Mouse (Mus musculus) gastrocnemius, postnatal 25 days (tissue): ENCODE measurements around the gene Tex12. TPM values are rescaled to one million over a fixed set of nuclear protein-coding genes. Genes with fewer than 3 reads are reported as not detected.

Experiments used
- DNase-seq: peaks from one replicate; pipeline ENCODE4 v3.0.0; 2022
- total RNA-seq, 2 experiments: library from RNA; stranded (reverse); gene quantifications; 1 replicate in 1 of 2; 2 replicates in 1 of 2; pipeline ENCODE4 v1.2.3; 2021

Tex12 gene
- total RNA-seq, 2 experiments from 2014 or later = not detected

- DNase-seq = no peak
These were observed 53.6 kb downstream of the Tex12 start for GRCm38 (mm10) chr9:50507570-50507969.

Other genes starting within 250 kb of the Tex12 start
- 100 to 1,000 TPM; 340 to 407 TPM for gene Rpl10-ps3, start 216.4 kb downstream of the Tex12 start, total RNA-seq
- gene Plet1, start 66.8 kb downstream of the Tex12 start, total RNA-seq = not detected
- 10 to 100 TPM in 1 of 2 experiments, 1 to 10 TPM in 1; 8.5 to 11.2 TPM for gene Pts, start 32.6 kb downstream of the Tex12 start, total RNA-seq
- under 1 TPM; 0.43 to 0.75 TPM for gene Il18, start 6.5 kb downstream of the Tex12 start, total RNA-seq
- gene Bco2, start 6.1 kb downstream of the Tex12 start, total RNA-seq = under 1 TPM; 0.28 to 0.40 TPM
- 100 to 1,000 TPM; 338 to 360 TPM for gene Sdhd, start 42.5 kb upstream of the Tex12 start, total RNA-seq
- 100 to 1,000 TPM; 182 to 200 TPM for gene Timm8b, start 42.6 kb upstream of the Tex12 start, total RNA-seq
- under 1 TPM; 0.20 to 0.43 TPM for gene Pih1d2, start 56.0 kb upstream of the Tex12 start, total RNA-seq
- gene Nkapd1, start 56.1 kb upstream of the Tex12 start, total RNA-seq = 10 to 100 TPM in 1 of 2 experiments, 1 to 10 TPM in 1; 7.7 to 10.4 TPM
- 100 to 1,000 TPM; 228 to 279 TPM for gene Dlat, start 98.5 kb upstream of the Tex12 start, total RNA-seq
- 1 to 10 TPM; 2.4 to 4.0 TPM for gene Dixdc1, start 178.2 kb upstream of the Tex12 start, total RNA-seq
- 1 to 10 TPM; 1.5 to 6.5 TPM for gene 2310030G06Rik, start 185.2 kb upstream of the Tex12 start, total RNA-seq
- gene Cryab, start 190.0 kb upstream of the Tex12 start, total RNA-seq = 1,000 to 10,000 TPM; 1,104 to 3,330 TPM
- gene Hspb2, start 191.0 kb upstream of the Tex12 start, total RNA-seq = 100 to 1,000 TPM; 106 to 134 TPM
- gene Fdxacb1, start 206.9 kb upstream of the Tex12 start, total RNA-seq = 1 to 10 TPM; 3.7 to 3.9 TPM
- gene Alg9, start 213.7 kb upstream of the Tex12 start, total RNA-seq = 10 to 100 TPM in 1 of 2 experiments, 1 to 10 TPM in 1; 9.0 to 10.5 TPM
- 10 to 100 TPM in 1 of 2 experiments, 1 to 10 TPM in 1; 9.0 to 10.7 TPM for gene 1110032A03Rik, start 214.2 kb upstream of the Tex12 start, total RNA-seq